Mouse (Mus musculus) lung, adult 2 months (tissue): Measurements from ENCODE around the gene Trim40. TPM values are rescaled to one million over a fixed set of nuclear protein-coding genes. Genes with fewer than 3 reads are reported as not detected.

Experiments used
- DNase-seq: peaks from one replicate; pipeline ENCODE4 v3.0.0; 2022
- H3K4me1 ChIP-seq: fragments of 200-500 bp; 2 replicates; pipeline ENCODE4 v1.6.1; 2011; ENCODE audit warnings: low read length; ENCODE audit not compliant: control insufficient read depth, insufficient read depth
- H3K4me3 ChIP-seq: fragments of 200-500 bp; replicated peaks from 2 replicates; pipeline ENCODE3; 2011; ENCODE audit warnings: low read depth, mild to moderate bottlenecking, control low read depth, low read length; ENCODE audit errors: extremely low read depth
- CTCF ChIP-seq: fragments of 200-500 bp; IDR thresholded peaks from 2 replicates; pipeline ENCODE4 v1.5.1; 2011; ENCODE audit warnings: mild to moderate bottlenecking, low read length, control low read depth; ENCODE audit not compliant: insufficient read depth
- POLR2A ChIP-seq: fragments of 200-500 bp; IDR thresholded peaks from 2 replicates; pipeline ENCODE4 v1.6.1; 2011; ENCODE audit warnings: low read depth, mild to moderate bottlenecking, control low read depth, low read length, borderline replicate concordance; ENCODE audit errors: extremely low read depth
- WGBS: fragments of 180-500 bp; shearing (Covaris S2); methylation state at CpG from one replicate; pipeline ENCODE4 v1.1.7; 2018; 5-methylcytosine and 5-hydroxymethylcytosine counted together
- polyA plus RNA-seq: library from polyadenylated mRNA; depleted of rRNA; stranded (reverse); fragments of >200 nt; gene quantifications from 2 replicates; pipeline ENCODE4 v1.2.3, GENCODE M21; 2012; rRNA removed

The Trim40 gene
- polyA plus RNA-seq = 0.17 TPM in 2 replicates

DNA sequence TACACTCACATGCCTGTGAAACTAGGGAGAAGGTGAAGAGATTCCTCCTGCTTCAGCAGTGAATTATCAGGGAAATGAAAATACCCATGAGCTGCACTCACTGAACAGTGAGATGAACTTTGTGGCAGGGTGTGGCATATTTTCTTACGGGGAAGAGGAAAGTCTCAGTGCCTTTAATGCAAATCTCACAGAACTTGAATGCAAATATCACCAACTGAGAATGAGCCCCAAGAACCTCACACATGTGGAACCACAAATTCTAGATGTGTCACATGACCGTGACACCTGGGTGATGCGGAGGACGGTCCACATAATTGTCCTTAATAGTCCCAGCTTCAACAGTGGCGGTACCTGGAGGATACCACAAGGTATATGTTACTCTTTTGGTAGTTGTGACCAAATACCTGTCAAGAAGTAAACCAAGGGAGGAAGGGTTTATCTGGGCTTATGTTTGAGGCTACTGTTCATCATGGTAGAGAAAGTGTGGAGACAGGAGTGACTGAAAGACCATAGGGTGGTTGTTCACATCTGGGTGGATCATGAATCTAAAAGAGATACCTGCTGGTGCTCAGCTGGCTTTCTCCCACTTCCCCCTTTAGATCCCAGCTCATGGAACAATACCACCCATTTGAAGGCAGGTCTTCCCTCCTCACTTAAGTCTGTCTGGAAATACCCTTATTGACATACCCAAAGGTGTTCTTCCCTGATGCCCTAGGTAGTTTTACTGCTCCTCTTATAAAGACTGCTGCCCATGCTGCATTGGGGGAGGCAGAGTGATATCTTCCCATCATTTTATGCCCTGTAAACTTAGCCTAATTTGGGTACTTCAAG lies at the start of gene Trim40:
TSS of gene Trim40 (minus strand) at position 51 of the 831 bp plus-strand sequence.
- no peak within 1 kb of the TSS for H3K4me3 ChIP-seq
- H3K4me1 ChIP-seq = no peaks in the 10 kb centered on the region
- no peak for TF ChIP-seq CTCF
- no peak for TF ChIP-seq POLR2A
- no peak for DNase-seq
- WGBS = 79% methylated on average over 5 of the region's 5 CpGs

DNA sequence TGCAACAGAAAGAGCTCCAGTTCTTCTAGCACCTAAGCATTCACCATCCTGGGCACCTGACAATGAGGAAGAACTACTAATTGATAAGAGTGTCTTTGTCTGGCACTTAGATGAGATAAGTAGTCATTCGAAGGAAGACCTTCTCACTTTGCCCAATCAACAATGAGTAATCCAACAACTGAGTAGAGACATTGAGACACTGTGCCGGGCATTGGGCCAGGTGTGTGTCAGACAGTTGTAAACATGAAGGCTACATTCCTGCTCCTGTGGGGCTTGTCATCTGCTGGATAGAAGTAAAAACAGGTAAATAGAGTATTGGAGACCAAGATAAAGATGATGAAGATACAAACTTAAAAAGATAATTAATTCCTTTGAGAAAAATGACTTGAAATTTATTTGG lies 48.1 kb upstream of the Trim40 start:
- Histone ChIP-seq H3K4me1 (no peaks in the 10 kb centered on the region), H3K4me3 (no peak overlapping the region)
- no peak for TF ChIP-seq POLR2A
- TF ChIP-seq CTCF = no peak
- 66% methylated on average over 2 of the region's 2 CpGs for WGBS
- DNase-seq = no peak

DNA sequence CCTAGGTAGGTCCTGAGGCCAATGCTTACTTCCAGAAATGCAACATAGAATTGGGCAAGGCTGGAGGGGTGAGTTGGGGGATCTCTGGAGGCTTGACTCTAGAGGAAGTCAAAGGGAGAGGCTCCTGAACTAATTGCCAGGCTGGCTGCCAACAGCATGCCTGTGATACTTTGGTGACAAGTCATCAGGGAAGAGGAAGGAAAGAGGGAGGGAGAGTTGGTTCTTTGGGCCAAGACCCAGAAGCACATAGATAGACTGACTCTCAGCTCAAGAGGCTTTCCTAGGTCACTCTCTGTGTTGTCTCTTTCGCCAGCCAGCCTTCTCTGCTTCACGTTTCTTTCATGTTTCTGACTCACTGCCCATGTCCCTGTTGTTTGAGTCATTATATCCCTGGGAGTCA lies 41.9 kb upstream of the Trim40 start:
- no peak overlapping the region for H3K4me3 ChIP-seq
- TF ChIP-seq POLR2A = no peak
- TF ChIP-seq CTCF = no peak
- H3K4me1 ChIP-seq = no peaks in the 10 kb centered on the region
- no peak for DNase-seq
- 24% methylated on average over 2 of the region's 2 CpGs for WGBS

DNA sequence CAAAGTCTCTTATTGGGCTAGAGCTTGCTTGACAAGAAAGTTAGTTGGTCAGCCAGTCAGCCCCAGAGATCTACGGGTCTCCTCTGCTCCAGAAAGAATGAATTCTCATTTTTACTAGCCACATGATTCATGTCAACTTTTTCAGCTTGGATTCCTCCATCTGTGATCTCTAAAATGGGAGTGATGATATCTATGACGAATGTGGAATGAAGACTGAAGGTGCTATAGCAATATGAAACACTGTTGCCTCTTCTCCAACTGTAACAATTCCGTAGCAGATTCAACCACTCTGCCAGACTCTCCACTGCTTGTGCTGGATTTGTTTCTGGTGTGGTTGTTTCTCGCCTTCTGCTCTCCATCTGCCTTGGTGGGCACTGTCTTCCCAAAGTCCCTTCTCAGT lies 41.2 kb upstream of the Trim40 start:
- TF ChIP-seq POLR2A (no peak), CTCF (no peak)
- H3K4me1 ChIP-seq = no peaks in the 10 kb centered on the region

DNA sequence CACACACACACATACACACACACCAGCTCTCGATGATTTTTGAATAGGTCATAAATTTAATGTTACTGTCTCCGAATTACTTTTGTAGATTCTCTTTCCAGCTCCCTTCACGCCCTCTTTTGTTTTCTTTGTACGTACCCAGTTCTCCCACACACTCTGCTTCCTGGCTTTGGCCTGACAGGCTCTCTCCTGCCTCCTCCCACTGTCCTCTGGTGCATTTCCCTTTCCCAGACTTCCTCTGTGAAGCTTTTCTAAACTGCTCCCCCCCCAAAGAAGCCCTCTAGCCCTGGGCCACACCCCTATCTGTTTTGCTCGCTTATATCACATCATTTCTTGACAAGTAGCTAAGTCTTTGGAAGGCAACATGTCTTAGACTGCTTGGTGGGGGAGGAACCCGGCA lies 40.3 kb upstream of the Trim40 start:
- TF ChIP-seq POLR2A (no peak), CTCF (no peak)
- Histone ChIP-seq H3K4me3 (no peak overlapping the region), H3K4me1 (no peaks in the 10 kb centered on the region)
- no peak for DNase-seq
- WGBS = 54% methylated on average over 6 of the region's 6 CpGs

More for the DNA sequence above, 41.2 kb upstream of the Trim40 start:
- no peak overlapping the region for H3K4me3 ChIP-seq
- DNase-seq = no peak
- 83% methylated on average over 4 of the region's 4 CpGs for WGBS

GRCm38 (mm10) chr17:36929236-36929932 lies 39.5 kb upstream of the Trim40 start:
- H3K4me3 ChIP-seq = no peak overlapping the region
- 72% methylated on average over 12 of the region's 12 CpGs for WGBS
- H3K4me1 ChIP-seq = no peaks in the 10 kb centered on the region
- no peak for DNase-seq
- TF ChIP-seq CTCF = no peak
- TF ChIP-seq POLR2A = no peak

DNA sequence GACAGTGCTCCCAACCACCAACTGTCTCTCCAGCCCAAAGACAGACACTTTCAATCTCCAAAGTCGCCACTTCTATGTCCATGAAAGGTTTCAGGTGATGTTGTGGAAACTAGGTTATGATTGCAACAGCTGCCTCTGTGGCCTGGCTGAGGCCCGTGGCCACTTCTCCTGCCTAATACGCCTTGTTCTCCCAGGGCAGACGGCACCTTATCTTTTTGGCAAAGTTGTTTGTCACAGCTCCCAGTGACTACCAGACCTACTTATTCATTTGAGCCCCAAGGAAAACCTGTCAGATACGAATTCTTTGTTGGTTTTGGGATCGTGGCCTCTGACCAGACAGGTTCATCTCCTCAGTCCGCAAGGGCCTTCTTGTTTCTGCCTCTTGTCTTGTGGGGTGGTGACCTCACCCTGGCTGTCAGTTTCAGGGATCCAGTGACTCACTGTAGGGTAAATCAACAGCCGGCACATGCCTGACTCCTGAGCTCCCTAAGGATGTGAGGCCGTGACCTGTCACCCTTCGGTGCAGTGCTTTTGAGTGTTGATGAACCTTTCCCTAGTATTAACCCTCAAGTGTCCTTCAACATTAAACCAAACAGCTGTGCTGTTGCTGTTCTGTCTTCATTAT lies 37.7 kb upstream of the Trim40 start:
- no peaks in the 10 kb centered on the region for H3K4me1 ChIP-seq
- no peak overlapping the region for H3K4me3 ChIP-seq
- TF ChIP-seq CTCF (no peak), POLR2A (no peak)
- 40% methylated on average over 10 of the region's 10 CpGs for WGBS
- no peak for DNase-seq

- DNase-seq = no peak
- Histone ChIP-seq H3K4me3 (no peak overlapping the region), H3K4me1 (no peaks in the 10 kb centered on the region)
- TF ChIP-seq POLR2A (no peak), CTCF (no peak)
- 60% methylated on average over 4 of the region's 4 CpGs for WGBS
Measured at GRCm38 (mm10) chr17:36923491-36923890, 33.6 kb upstream of the Trim40 start.

DNA sequence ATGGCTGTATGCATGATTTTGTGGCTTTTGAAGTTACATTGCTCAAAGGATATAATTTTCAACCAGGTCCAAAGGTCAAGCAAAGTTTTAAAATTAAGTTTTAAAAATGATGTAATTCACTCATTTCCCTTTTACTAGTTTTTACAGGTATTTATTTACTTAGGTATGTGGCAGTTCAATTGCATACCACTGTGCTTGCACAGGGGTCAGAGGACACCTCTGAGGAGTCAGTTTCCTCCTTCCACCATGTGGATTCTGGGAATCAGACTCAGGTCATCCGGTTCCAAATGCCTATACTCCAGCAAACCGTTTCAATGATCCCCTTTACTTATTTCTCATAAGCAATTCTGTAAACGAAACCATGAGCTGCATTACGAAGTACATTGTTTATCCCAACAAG lies 32.8 kb upstream of the Trim40 start:
- TF ChIP-seq CTCF (no peak), POLR2A (no peak)
- 73% methylated on average over 4 of the region's 4 CpGs for WGBS
- no peaks in the 10 kb centered on the region for H3K4me1 ChIP-seq
- H3K4me3 ChIP-seq = no peak overlapping the region
- no peak for DNase-seq
